Mouse (Mus musculus) liver, postnatal 0 days (tissue): ENCODE measurements around the gene Ntrk1.

Source experiments
- CTCF ChIP-seq: sonication (generic); IDR thresholded peaks from 2 replicates; pipeline ENCODE4 v1.5.1; 2016; ENCODE audit warnings: antibody characterized with exemption, low read depth
- EP300 ChIP-seq: IDR thresholded peaks from 2 replicates; pipeline ENCODE4 v1.6.1; 2016; ENCODE audit warnings: antibody characterized with exemption, low read depth, mild to moderate bottlenecking

GRCm38 (mm10) chr3:87765631-87766283 lies 29.2 kb downstream of the Ntrk1 start:
- TF ChIP-seq CTCF = no peak
- no peak for TF ChIP-seq EP300
